Mouse (Mus musculus) right cerebral cortex, postnatal 4 days (tissue): ENCODE results near the gene Wdr31.
A peak's percentile ranks its signal among the peaks of the same experiment; 100 is the strongest.

Source experiments
- DNase-seq: peaks from one replicate; pipeline ENCODE4 v3.0.0-alpha.2; 2022

Wdr31 gene

DNA sequence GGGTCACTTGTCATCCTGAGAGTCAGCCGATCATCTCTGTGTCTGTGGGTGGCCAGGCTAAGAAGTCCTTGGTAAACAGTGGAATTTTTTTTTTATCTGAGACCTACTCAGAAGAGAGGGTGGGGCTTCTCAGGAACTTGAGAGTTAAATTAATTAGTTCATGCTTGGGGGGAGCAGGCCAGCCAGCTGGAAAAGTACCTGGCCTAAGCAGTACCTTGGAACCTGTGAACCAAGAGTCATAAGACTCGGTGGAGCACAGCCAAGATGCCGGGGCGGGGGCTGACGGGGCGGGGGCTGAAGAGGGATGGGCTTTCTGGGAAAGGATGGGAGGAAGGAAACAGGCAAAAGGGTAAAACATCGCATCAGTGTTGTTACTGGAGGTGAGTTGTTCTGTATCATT is 32.8 kb downstream of the Wdr31 start:
- no peak for DNase-seq

DNA sequence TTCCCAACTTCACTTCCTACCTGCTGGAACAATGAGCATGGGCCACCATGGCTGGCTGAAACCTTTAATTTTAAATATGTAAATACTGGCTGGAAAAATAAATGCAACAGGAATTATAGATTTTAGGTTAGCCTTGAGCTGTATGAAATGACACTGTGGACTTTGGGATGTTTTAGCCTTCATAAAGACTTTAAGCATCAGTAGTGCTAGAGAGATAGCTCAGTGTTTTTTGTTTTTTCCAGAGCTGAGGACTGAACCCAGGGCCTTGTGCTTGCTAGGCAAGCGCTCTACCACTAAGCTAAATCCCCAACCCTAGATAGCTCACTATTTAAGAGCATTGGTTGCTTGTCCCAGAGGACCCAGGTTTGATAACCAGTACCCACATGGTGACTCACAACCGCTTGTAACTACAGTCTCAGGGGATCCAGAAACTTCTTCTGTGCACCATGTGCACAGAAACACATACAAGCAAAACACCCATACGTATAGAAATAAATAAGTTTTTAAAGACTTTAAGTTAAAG is 33.4 kb downstream of the Wdr31 start:
- DNase-seq: no peak

- DNase-seq: no peak
Observed at GRCm38 (mm10) chr4:62435081-62435480, 35.6 kb downstream of the Wdr31 start, which contains the start of gene Rnf183. Gene Rnf183, minus strand, starts transcription at chr4:62435252.

- no peak for DNase-seq
Observed at GRCm38 (mm10) chr4:62433939-62434870, 36.5 kb downstream of the Wdr31 start.

- no peak for DNase-seq
Observed at GRCm38 (mm10) chr4:62431522-62431921, 39.2 kb downstream of the Wdr31 start.

- no peak for DNase-seq
Observed at GRCm38 (mm10) chr4:62430678-62431077, 40.0 kb downstream of the Wdr31 start.

DNA sequence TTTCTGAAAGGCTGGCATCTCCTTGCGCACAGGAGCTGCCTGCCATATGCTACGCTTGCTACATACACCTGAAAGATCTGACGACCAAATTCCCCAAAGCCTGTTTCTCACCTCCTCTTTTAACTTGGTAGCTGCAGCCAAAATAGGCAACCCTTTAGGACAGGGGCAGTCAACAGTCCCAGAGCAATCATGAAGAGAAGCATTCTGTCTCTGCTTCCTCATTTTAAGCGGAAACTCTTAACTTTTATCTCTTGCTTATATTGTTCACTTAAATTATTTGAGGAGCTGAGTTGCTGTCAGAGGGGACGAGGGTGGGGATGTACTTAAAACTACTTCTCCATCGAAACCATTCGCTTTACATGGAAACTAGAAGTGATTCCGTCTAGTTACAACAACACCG is 41.1 kb downstream of the Wdr31 start:
- DNase-seq: no peak

DNA sequence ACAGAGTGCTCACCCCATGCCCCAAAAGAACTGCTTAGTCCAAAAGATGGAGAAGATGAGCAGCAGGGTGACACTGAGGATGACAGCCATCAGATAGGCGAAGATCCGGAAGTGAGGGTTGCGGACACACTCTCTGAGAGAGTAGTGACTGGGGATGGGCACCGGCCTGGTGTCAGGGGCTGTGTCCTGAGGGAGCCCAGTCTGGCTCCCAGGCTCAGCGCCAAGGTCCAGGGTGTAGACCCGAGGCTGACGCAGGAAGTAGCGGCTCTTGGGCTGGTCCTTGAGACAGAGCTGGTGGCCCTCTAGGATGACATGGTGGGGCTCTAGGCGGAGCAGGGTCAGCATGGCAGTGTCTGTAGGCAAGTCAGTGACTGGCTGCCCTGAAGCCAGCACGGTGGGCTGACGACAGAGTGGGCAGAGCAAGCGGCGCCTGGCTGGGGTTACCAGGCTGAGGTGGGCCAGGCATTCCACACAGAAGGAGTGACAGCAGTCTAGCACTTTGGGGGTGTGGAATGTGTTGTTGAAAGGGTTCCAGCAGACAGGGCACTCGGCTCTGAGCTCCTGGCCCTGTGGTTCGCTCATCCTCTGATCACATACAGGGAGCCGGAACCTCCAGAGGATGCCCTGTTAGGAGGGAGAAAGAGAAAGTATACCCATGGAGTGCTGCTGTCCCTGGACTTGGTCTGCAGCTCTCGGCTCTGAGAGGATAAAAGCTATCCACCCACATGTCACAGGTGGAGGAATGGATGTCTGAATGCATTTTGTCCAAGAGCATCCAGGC is 42.5 kb downstream of the Wdr31 start:
- DNase-seq: no peak

- DNase-seq: no peak
Observed at GRCm38 (mm10) chr4:62425891-62426290, 44.8 kb downstream of the Wdr31 start.

- no peak for DNase-seq
Observed at GRCm38 (mm10) chr4:62419091-62419490, 51.6 kb downstream of the Wdr31 start.

DNA sequence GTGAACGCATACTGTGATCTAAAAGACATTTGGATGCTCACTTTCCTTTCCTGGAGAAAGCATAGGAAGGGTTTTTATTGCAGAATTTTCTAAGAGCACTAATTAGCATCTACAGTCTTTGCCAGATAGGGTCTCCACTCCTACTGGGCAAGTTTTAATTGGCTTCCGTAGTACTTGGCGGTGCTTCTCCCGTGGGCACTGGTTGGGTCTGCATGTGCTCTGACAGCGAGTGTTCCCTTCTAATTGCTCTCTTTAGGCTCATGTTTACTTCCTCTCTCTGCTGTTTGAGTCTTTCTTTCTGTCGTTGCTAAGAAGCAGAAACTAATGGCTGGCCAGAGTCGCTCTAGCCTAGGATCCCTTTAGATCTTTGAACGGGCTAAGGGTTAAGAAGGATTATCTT is 52.2 kb downstream of the Wdr31 start:
- no peak for DNase-seq

DNA sequence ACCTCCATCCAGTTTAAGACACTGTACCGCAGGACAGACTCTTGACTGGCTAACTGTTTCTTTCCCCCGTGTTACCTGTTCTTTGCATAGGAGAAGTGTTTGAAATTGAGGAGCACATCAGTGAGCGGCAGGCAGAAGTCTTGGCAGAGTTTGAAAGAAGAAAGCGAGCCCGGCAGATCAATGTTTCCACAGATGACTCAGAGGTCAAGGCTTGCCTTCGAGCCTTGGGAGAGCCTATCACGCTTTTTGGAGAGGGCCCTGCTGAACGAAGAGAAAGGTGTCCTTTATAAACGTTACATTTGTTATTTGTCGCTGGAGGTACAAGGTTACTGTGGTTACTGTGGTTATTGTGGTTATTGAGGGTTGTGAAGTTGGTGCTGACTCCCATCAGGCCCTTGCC is 59.1 kb downstream of the Wdr31 start:
- DNase-seq: no peak

GRCm38 (mm10) chr4:62410325-62410724 is 60.4 kb downstream of the Wdr31 start:
- DNase-seq: no peak

- DNase-seq: no peak
Observed at GRCm38 (mm10) chr4:62409615-62410014, 61.1 kb downstream of the Wdr31 start.

DNA sequence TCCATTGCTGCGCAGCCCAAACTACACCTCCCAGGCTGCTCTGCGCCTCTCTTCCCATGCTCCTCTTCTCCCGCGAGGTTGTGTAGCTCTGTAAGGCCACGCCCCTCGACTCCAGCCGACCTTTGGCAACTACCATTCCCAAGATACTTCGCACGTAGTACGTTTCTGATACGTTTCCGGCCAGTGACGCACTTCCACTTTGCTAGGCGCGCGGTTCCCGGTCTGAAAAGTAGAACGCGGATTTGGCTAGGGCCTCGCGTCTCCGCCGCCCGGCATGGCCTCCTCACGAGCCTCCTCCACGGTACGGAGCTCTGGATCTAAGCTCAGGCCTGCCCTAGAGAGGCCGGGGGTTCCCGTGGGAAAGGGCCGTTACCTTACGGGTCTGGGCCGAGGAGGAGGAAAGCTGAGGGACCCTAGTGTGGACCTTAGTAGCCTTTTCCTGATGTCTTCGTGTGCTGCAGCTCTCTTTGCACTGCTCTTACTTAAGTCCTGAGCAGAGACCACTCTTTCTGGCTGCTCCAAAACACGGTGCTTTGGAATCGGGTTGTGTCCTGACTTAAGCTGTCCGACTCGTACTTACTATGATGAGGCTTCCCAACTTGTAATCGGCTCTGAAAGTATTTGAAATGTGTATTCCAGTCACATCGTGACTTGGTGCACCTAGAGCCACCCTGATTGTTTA is 62.0 kb downstream of the Wdr31 start, which contains the start of the genes Cdc26 and Prpf4:
Gene Cdc26 (minus strand): TSS at position 42 of the 682 bp plus-strand sequence.
Gene Prpf4 (plus strand): TSS at position 197 of the 682 bp plus-strand sequence.
- DNase-seq: peak; percentile 96

GRCm38 (mm10) chr4:62407730-62408582 is 62.7 kb downstream of the Wdr31 start:
- peak; percentile 40 for DNase-seq

DNA sequence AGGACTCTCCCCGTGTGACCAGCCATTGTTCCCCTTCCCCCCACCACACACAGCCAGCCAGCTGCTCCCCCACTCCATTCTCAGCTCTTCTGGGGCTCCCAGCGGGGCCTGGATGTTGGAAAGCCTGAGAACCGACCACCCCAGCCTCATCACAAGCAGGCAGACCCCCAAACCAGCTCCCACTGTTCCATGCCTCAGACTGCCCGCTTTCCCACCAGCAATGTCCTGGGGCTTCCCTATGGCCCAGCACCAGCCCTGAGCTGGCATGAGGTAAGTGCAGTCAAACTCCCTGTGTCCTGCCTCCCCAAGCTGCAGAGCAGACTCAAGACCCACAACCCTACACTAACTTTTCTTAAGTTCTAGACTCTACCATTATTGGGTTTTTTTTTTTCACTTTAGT is 64.6 kb downstream of the Wdr31 start:
- no peak for DNase-seq

GRCm38 (mm10) chr4:62398956-62399355 is 71.7 kb downstream of the Wdr31 start:
- no peak for DNase-seq
